Mouse (Mus musculus) heart, adult 2 months (tissue): ENCODE measurements around the gene Pacs1.

Experiments used
- CTCF ChIP-seq: fragments of 200-600 bp; IDR thresholded peaks from 2 replicates; pipeline ENCODE4 v1.8.1; 2022; ENCODE audit warnings: antibody characterized with exemption, mild to moderate bottlenecking, moderate library complexity
- EP300 ChIP-seq: fragments of 200-500 bp; IDR thresholded peaks from 2 replicates; pipeline ENCODE4 v1.6.1; 2011; ENCODE audit warnings: low read depth, low read length, control low read depth; ENCODE audit not compliant: insufficient read depth
- POLR2A ChIP-seq: fragments of 200-500 bp; IDR thresholded peaks from 2 replicates; pipeline ENCODE4 v1.6.1; 2011; ENCODE audit warnings: mild to moderate bottlenecking, low read depth, low read length, control low read depth; ENCODE audit not compliant: insufficient read depth

GRCm38 (mm10) chr19:5271430-5271829 lies 1.5 kb downstream of the Pacs1 start:
- TF ChIP-seq CTCF = no peak
- no peak for TF ChIP-seq POLR2A
- TF ChIP-seq EP300 = no peak
